Mouse (Mus musculus) heart, postnatal 36 days (tissue): ENCODE measurements around the gene Camk2b. TPM values are rescaled to one million over a fixed set of nuclear protein-coding genes. Genes with fewer than 3 reads are reported as not detected.
"Not testable (repeated sequence)": the region's sequence is repeated elsewhere in the genome, so short reads cannot be mapped to it uniquely, and the experiment has no call there.

Experiments
- DNase-seq, 2 experiments: peaks; one replicate each; pipeline ENCODE4 v3.0.0; 2021 to 2022
- intact Hi-C: fragments of 180-260 bp; cut with DNase I; formaldehyde crosslinking; loops from one replicate; pipeline ENCODE4 v1.15.1; 2025
- total RNA-seq, 2 experiments: library from RNA; stranded (reverse); gene quantifications; 2 replicates each; pipeline ENCODE4 v1.2.3; 2021

Camk2b gene
- total RNA-seq, 2 experiments from 2014 or later: 6.0 to 8.1 TPM

DNA sequence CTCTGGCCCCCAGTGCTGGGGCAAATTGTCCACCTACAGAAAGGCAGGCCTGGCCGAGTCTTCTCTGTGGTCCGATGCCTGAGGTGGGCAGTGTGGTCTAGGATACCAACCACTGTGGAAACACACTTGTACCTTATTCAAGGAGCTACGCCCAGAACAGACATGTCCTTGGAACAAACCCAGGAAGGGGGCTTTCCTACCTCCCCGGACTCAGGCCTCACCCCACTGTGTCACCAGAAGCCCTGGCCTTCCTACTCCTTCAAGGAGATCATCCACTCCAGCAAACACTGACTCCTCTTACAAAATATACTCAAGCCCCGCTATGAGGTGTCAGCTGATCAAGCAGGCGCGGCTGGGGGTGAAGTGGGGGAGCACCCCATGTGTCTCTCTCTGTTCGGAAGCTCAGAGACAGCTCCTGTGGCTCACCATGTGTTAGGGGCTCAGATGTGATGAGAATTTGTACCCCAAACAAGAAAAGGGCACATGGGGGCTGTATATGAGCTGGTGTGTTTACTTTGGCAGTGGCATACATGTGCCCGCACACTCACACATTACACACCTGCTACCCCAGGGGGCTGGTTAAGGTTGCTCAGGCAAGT is 49.3 kb downstream of the Camk2b start:
- no peak for DNase-seq
- intact Hi-C loops: no loop called here

DNA sequence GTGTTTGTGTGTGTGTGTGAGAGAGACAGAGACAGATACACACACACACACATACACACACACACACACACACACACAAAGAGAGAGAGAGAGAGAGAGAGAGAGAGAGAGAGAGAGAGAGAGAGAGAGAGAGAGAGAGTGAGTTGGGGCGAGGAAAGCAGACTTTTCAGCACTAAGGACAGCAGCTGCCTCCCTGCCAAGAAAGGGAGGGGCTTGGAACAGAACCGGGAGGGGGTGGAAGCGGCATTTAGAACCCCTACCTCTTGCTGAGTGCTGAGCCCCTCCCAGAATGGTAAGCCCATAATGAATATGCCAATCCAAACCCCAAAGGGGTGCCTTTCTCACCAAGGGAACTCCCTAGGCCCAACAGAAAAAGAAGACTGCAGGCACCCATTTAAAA is 49.8 kb downstream of the Camk2b start:
- peak in 1 of 2 experiments; percentile 35 for DNase-seq
- intact Hi-C loops: no loop called here

- intact Hi-C loops: no loop called here
- DNase-seq: no peak
These were observed 51.1 kb downstream of the Camk2b start for GRCm38 (mm10) chr11:6015011-6015431.

DNA sequence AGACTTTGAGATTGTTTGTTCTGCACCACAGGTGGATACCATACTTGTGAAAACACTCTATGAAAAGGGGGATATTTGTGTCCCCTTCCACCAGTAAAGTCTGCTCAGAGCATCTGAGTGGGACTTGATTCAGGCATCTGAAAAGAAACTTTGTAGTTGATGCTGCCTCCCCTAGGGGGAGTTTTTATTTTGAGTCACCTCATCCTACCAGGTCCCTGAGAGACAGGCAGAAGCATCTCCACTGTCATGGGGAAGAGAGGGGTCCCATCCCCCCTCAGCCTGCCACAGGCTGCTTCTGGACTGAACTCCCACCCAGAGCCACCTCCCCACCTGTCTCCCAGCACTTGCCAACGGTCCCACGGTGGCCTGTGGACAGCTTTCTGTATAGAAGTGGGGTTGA is 52.8 kb downstream of the Camk2b start:
- intact Hi-C loops: no loop called here
- DNase-seq: no peak

DNA sequence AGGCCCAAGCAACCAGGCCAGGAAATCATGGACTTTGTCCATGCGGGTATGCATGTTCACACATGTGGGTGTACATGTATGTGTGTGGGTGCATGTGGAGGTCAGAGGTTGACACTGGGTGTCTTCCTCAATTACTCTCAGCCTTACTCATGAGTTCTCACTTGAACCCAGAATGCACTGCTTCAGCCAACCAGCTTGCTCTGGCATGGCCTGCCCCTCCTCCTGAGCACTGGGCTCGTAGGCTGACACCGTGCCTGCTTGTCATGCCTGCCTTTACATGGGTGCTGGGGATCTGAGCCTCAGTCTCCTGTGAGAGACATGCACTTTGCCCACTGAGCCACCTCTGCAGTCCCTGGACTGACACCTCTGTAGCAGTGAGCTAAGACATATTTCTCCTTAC is 54.3 kb downstream of the Camk2b start:
- intact Hi-C loops: loop anchor here (1.0 kb wide), 1 partner anchor 8 kb away; no protein-coding TSS in a partner anchor
- DNase-seq: no peak

- intact Hi-C loops, DNase-seq: not testable (repeated sequence)
These were observed 55.2 kb downstream of the Camk2b start for GRCm38 (mm10) chr11:6010751-6011482.

DNA sequence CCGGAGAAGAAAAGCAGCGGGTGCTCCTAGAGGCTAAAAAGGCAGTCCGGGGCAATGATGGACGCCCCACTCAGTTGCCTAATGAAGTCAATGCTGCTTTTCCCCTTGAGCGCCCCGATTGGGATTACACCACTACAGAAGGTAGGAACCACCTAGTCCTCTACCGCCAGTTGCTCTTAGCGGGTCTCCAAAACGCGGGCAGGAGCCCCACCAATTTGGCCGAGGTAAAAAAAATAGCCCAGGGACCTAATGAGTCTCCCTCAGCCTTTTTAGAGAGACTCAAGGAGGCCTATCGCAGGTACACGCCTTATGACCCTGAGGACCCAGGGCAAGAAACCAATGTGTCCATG is 58.4 kb downstream of the Camk2b start:
- DNase-seq, intact Hi-C loops: not testable (repeated sequence)

GRCm38 (mm10) chr11:6007010-6007778 is 59.0 kb downstream of the Camk2b start:
- intact Hi-C loops: not testable (repeated sequence)
- DNase-seq: peak in 1 of 2 experiments; percentile 17

- peak; percentile 24 to 41 for DNase-seq
- intact Hi-C loops: not testable (repeated sequence)
These were observed 59.7 kb downstream of the Camk2b start for GRCm38 (mm10) chr11:6006351-6007009.

DNA sequence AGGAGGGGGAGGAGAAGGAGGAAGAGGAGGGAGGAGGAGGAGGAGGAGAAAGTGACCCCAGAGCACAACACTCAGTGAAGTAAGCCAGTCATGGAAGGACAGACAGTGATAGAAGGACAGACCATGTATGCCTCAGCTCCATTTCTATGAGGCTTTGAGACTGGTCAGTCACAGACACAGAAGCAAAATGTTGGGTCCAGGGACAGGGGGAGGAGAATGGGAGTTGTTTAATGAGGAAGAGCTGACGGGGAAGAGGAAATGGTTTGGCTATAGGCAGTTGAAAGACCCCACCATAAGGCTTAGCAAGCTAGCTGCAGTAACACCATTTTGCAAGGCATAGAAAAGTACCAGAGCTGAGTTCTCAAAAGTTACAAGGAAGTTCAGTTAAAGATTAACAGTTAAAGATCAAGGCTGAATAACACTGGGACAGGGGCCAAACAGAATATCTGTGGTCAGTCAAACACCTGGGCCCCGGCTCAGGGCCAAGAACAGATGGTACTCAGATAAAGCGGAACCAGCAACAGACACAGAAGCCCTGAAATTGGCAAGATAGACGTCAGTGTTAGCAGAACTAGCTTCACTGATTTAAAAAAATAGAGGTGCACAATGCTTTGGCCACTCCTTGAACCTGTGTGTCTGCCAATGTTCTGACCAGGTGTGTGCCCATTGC is 60.7 kb downstream of the Camk2b start:
- intact Hi-C loops, DNase-seq: not testable (repeated sequence)

- DNase-seq: peak; percentile 11 to 27
- intact Hi-C loops: no loop called here
These were observed 63.0 kb downstream of the Camk2b start for GRCm38 (mm10) chr11:6003046-6003639.

- no peak for DNase-seq
- intact Hi-C loops: no loop called here
These were observed 64.0 kb downstream of the Camk2b start for GRCm38 (mm10) chr11:6001981-6002649.

GRCm38 (mm10) chr11:6000961-6001682 is 65.0 kb downstream of the Camk2b start:
- peak in 1 of 2 experiments; percentile 22 for DNase-seq

DNA sequence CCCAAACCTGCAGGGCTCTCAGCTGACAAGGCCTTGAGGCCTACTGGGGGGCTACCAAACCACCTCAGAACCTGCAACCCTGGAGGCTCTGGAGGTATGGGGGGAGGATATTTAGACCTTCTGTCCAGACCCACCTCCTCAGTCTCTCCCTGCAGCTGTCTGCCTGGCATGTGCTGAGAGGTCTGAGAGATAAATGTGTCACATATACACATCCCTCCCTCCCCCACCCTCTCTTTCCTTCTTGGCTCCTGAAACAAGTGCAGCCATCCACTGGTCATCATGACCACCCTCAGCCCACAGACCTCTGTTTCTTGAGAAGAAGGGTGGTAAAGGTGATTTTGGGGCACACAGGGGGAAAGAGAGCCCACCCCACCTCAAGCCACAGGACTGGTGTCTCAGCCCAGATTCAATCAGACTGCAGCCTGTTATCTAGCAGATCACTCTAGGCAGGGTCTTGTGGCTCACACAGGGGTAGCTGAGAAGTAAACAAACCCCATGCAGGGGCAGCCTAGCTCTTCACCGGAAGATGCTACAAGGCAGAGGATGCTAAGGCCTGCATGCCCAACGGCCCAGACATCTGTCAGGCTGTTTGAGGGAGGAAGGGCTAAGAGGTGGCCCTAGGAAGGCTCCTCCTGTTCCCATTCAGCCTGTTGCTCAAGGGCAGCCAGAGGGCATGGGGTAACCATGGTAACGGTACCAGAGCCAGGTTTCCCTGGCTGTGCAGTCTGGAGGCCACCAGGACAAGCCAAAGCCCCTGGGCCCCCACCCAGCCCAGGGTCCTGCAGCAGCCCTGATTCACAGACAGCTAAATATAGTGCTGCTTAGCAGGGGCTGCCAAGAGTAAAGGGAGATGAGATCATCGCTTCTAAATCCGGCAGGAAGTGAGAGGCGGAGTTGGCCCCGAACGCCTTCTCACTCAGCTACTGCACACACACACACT is 66.1 kb downstream of the Camk2b start:
- intact Hi-C loops: no loop called here
- peak; percentile 77 to 86 for DNase-seq

More at GRCm38 (mm10) chr11:6000961-6001682, 65.0 kb downstream of the Camk2b start:
- intact Hi-C loops: no loop called here

DNA sequence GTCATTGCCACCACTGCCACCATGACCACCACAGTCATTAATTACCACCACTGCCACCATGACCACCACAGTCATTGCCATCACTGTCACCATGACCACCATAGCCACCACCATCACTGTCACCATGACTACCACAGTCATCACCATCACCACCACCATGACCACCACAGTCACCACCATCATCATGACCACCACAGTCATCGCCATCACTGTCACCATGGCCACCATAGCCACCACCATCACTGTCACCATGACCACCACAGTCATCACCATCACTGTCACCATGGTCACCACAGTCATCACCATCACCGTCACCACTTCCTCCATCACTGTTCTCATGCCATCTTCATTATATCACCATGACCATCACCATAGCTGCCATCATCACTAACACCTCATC is 67.7 kb downstream of the Camk2b start:
- DNase-seq: no peak
- intact Hi-C loops: no loop called here

- intact Hi-C loops: loop anchor here (1.0 kb wide), 4 partner anchors 30 to 265 kb away; no protein-coding TSS in a partner anchor
- peak; percentile 87 to 93 for DNase-seq
These were observed 70.2 kb downstream of the Camk2b start for GRCm38 (mm10) chr11:5995989-5996388.

- DNase-seq: no peak
- intact Hi-C loops: loop anchor here (1.0 kb wide), 1 partner anchor 31 kb away; no protein-coding TSS in a partner anchor
These were observed 71.3 kb downstream of the Camk2b start for GRCm38 (mm10) chr11:5994880-5995279.
